Mouse (Mus musculus) megakaryocyte progenitor cell, adult 5-6 weeks (primary cell): ENCODE results near the gene Dtd1. TPM values are rescaled to one million over a fixed set of nuclear protein-coding genes. Genes with fewer than 3 reads are reported as not detected.

Experiments
- total RNA-seq, 2 experiments: library from RNA; stranded (forward) in 1 of 2; stranded (reverse) in 1 of 2; fragments of 157-497, 149-512 nt in 1 of 2; fragments of 200-1000 nt in 1 of 2; gene quantifications; 2 replicates each; pipeline versions ENCODE4 v1.2.3 to v1.2.4; 2015 to 2017

Dtd1 gene
- total RNA-seq, 2 experiments from 2014 or later: 34.1 to 59.8 TPM

Other genes starting within 250 kb of the Dtd1 start
- 44.7 and 63.4 TPM in 2 replicates for gene Kat14, start 230.9 kb upstream of the Dtd1 start, total RNA-seq (2015)
- gene Kat14, start 230.9 kb upstream of the Dtd1 start, total RNA-seq (2017): 34.4 and 38.1 TPM in 2 replicates
- not detected in 2 replicates for gene Pet117, start 230.9 kb upstream of the Dtd1 start, total RNA-seq (2015)
- gene Pet117, start 230.9 kb upstream of the Dtd1 start, total RNA-seq (2017): 12.3 TPM in 1 of 2 replicates, not detected in the other
- gene Dzank1, start 72.5 kb upstream of the Dtd1 start, total RNA-seq (2015): not detected in 2 replicates
- gene Dzank1, start 72.5 kb upstream of the Dtd1 start, total RNA-seq (2017): 0.03 TPM in 1 of 2 replicates, not detected in the other
- 17.9 and 18.9 TPM in 2 replicates for gene Polr3f, start 72.2 kb upstream of the Dtd1 start, total RNA-seq (2015)
- 19.9 and 29.1 TPM in 2 replicates for gene Polr3f, start 72.2 kb upstream of the Dtd1 start, total RNA-seq (2017)
- gene Rbbp9, start 49.0 kb upstream of the Dtd1 start, total RNA-seq (2015): 12.9 and 17.9 TPM in 2 replicates
- gene Rbbp9, start 49.0 kb upstream of the Dtd1 start, total RNA-seq (2017): 8.7 and 13.1 TPM in 2 replicates
- 53.3 and 66.8 TPM in 2 replicates for gene Sec23b, start 43.7 kb upstream of the Dtd1 start, total RNA-seq (2015)
- gene Sec23b, start 43.7 kb upstream of the Dtd1 start, total RNA-seq (2017): 118 and 125 TPM in 2 replicates
- gene Smim26, start 5.8 kb upstream of the Dtd1 start, total RNA-seq (2015): 30.1 and 42.9 TPM in 2 replicates
- gene Smim26, start 5.8 kb upstream of the Dtd1 start, total RNA-seq (2017): 23.5 and 27.0 TPM in 2 replicates
- gene Scp2d1, start 223.8 kb downstream of the Dtd1 start, total RNA-seq (2015): not detected in 2 replicates
- not detected in 2 replicates for gene Scp2d1, start 223.8 kb downstream of the Dtd1 start, total RNA-seq (2017)